ENCODE assay signal across 27 mouse cellular contexts in genomic region chr1:147047714-147048113, GRCm38 (mm10).
DNase-seq lines count a peak whose midpoint lies in the region; ATAC-seq lines count a peak whose summit lies in the region.
"Had no signal": no experiment of that assay in that cellular context is flagged by ENCODE, and none has a peak within 500 bp of the region (broad histone marks: within the 10 kb centered on the region; RNA-seq: fewer than 3 reads in every experiment).

No protein-coding gene starts in this region.

- H3K4me2 ChIP-seq in midbrain, embryonic 15.5 days, result no peak overlapping the region
- no peak overlapping the region for H3K4me2 ChIP-seq in neural tube, embryonic 11.5 days (ENCODE audit: low read depth)
- H3K4me2 ChIP-seq: embryonic facial prominence, embryonic 12.5 days; embryonic facial prominence, embryonic 15.5 days; heart, embryonic 11.5 days; hindbrain, embryonic 14.5 days; intestine, embryonic 15.5 days had no signal

- no peaks in the 10 kb centered on the region for H3K36me3 ChIP-seq in midbrain, embryonic 10.5 days
- H3K36me3 ChIP-seq in midbrain, embryonic 15.5 days (replicated peaks), result no peaks in the 10 kb centered on the region
- H3K36me3 ChIP-seq in neural tube, embryonic 11.5 days (ENCODE audit: control insufficient read depth, insufficient read depth, low read length), result no peaks in the 10 kb centered on the region
- no peaks in the 10 kb centered on the region for H3K36me3 ChIP-seq in embryonic facial prominence, embryonic 10.5 days (replicated peaks)
- H3K36me3 ChIP-seq: embryonic facial prominence, embryonic 12.5 days; embryonic facial prominence, embryonic 15.5 days; G1E; intestine, embryonic 15.5 days had no signal

- peak; percentile 22 for DNase-seq in embryo, embryonic 11 days
- DNase-seq in embryo, embryonic 9.5 days (ENCODE audit: extremely low spot score), result no peak
- DNase-seq in midbrain, embryonic 10.5 days (ENCODE audit: low spot score), result peak; percentile 11
- peak; percentile 12 for DNase-seq in neural tube, embryonic 11.5 days (ENCODE audit: low spot score)
- no peak for DNase-seq in neural tube, embryonic 10.5 days (ENCODE audit: extremely low spot score, low spot score)
- DNase-seq in embryonic facial prominence, embryonic 10.5 days (ENCODE audit: low spot score), result peak; percentile 11
- no peak for DNase-seq in right cerebral cortex, postnatal 14 days
- DNase-seq: adrenal gland, postnatal 10 days; adrenal gland, postnatal 36 days; B cell, adult 2 months; cerebellum, adult 11 months; cerebellum, adult 2 months; cerebellum, postnatal 36 days; forebrain, postnatal 0 days; gastrocnemius, adult 2 months; gastrocnemius, postnatal 14 days; heart, adult 11 months had no signal

- no peak for ATAC-seq in midbrain, embryonic 15.5 days (replicated peaks)
- peak; percentile 49 for ATAC-seq in neural tube, embryonic 11.5 days (ENCODE audit: insufficient read depth, low FRiP score, low TSS enrichment)
- ATAC-seq: forebrain, embryonic 14.5 days; forebrain, postnatal 0 days; intestine, embryonic 15.5 days; Patski had no signal

- H3K4me3 ChIP-seq in midbrain, embryonic 10.5 days, result no peak overlapping the region
- H3K4me3 ChIP-seq in midbrain, embryonic 15.5 days, result no peak overlapping the region
- no peak overlapping the region for H3K4me3 ChIP-seq in neural tube, embryonic 11.5 days (ENCODE audit: low read depth, low read length)
- H3K4me3 ChIP-seq in embryonic facial prominence, embryonic 10.5 days, result no peak overlapping the region
- H3K4me3 ChIP-seq: embryonic facial prominence, embryonic 12.5 days; embryonic facial prominence, embryonic 15.5 days; gastrocnemius, adult 2 months; intestine, embryonic 15.5 days had no signal

- no peak overlapping the region for H3K9ac ChIP-seq in midbrain, embryonic 15.5 days
- no peak overlapping the region for H3K9ac ChIP-seq in neural tube, embryonic 11.5 days (ENCODE audit: low read length)
- H3K9ac ChIP-seq: embryonic facial prominence, embryonic 12.5 days; embryonic facial prominence, embryonic 15.5 days; forebrain, postnatal 0 days; hindbrain, embryonic 14.5 days; intestine, embryonic 15.5 days had no signal

- H3K4me1 ChIP-seq in midbrain, embryonic 10.5 days, result no peaks in the 10 kb centered on the region
- H3K4me1 ChIP-seq in midbrain, embryonic 15.5 days, result no peaks in the 10 kb centered on the region
- H3K4me1 ChIP-seq in neural tube, embryonic 11.5 days (ENCODE audit: control insufficient read depth, insufficient read depth, low read length), result no peaks in the 10 kb centered on the region
- H3K4me1 ChIP-seq in embryonic facial prominence, embryonic 10.5 days, result no peaks in the 10 kb centered on the region
- H3K4me1 ChIP-seq: embryonic facial prominence, embryonic 12.5 days; embryonic facial prominence, embryonic 15.5 days; intestine, embryonic 15.5 days had no signal

- H3K9me3 ChIP-seq in midbrain, embryonic 10.5 days (replicated peaks), result no peaks in the 10 kb centered on the region
- no peaks in the 10 kb centered on the region for H3K9me3 ChIP-seq in midbrain, embryonic 15.5 days
- H3K9me3 ChIP-seq in neural tube, embryonic 11.5 days (ENCODE audit: control insufficient read depth, low read length), result no peaks in the 10 kb centered on the region
- no peaks in the 10 kb centered on the region for H3K9me3 ChIP-seq in embryonic facial prominence, embryonic 10.5 days
- H3K9me3 ChIP-seq: embryonic facial prominence, embryonic 12.5 days; embryonic facial prominence, embryonic 15.5 days; G1E; intestine, embryonic 15.5 days had no signal

- no peak overlapping the region for H3K27ac ChIP-seq in midbrain, embryonic 10.5 days (replicated peaks)
- no peak overlapping the region for H3K27ac ChIP-seq in midbrain, embryonic 15.5 days
- no peak overlapping the region for H3K27ac ChIP-seq in neural tube, embryonic 11.5 days (ENCODE audit: low read depth, low read length)
- H3K27ac ChIP-seq in embryonic facial prominence, embryonic 10.5 days (replicated peaks), result no peak overlapping the region
- H3K27ac ChIP-seq: embryonic facial prominence, embryonic 12.5 days; embryonic facial prominence, embryonic 15.5 days; gastrocnemius, adult 2 months; hindbrain, embryonic 14.5 days; intestine, embryonic 15.5 days had no signal

- no peaks in the 10 kb centered on the region for H3K27me3 ChIP-seq in midbrain, embryonic 10.5 days (ENCODE audit: low read depth, poor library complexity, severe bottlenecking)
- no peaks in the 10 kb centered on the region for H3K27me3 ChIP-seq in midbrain, embryonic 15.5 days (replicated peaks)
- no peaks in the 10 kb centered on the region for H3K27me3 ChIP-seq in neural tube, embryonic 11.5 days (ENCODE audit: control insufficient read depth, insufficient read depth, low read length)
- no peaks in the 10 kb centered on the region for H3K27me3 ChIP-seq in embryonic facial prominence, embryonic 10.5 days (replicated peaks; ENCODE audit: low read depth, poor library complexity, severe bottlenecking)
- H3K27me3 ChIP-seq: CH12.LX; embryonic facial prominence, embryonic 12.5 days; embryonic facial prominence, embryonic 15.5 days; intestine, embryonic 15.5 days; Patski had no signal

- WGBS in midbrain, embryonic 10.5 days, result 44% methylated on average over 2 of the region's 2 CpGs
- 25% methylated on average over 2 of the region's 2 CpGs for WGBS in midbrain, embryonic 15.5 days
- WGBS in neural tube, embryonic 11.5 days, result 26% methylated on average over 2 of the region's 2 CpGs
- WGBS in embryonic facial prominence, embryonic 10.5 days, result 40% methylated on average over 2 of the region's 2 CpGs

Comparison
In these comparisons a context has a peak if more than half of its experiments do, and no peak if none do; other contexts are left out.
1. DNase-seq: peak in embryo, embryonic 11 days (single experiment), midbrain, embryonic 10.5 days (single experiment), neural tube, embryonic 11.5 days (single experiment) and embryonic facial prominence, embryonic 10.5 days (single experiment); none in embryo, embryonic 9.5 days (single experiment), neural tube, embryonic 10.5 days (single experiment) and right cerebral cortex, postnatal 14 days (single experiment).